Mouse (Mus musculus) R1 (cell line): ENCODE measurements around the gene Spice1.
A peak's percentile ranks its signal among the peaks of the same experiment; 100 is the strongest.

ENCODE experiments used
- DNase-seq: peaks from one replicate; pipeline ENCODE4 v3.0.0-alpha.2; 2018; ENCODE audit warnings: low read depth, low spot score

Gene Spice1

GRCm38 (mm10) chr16:44347071-44347901 is at the start of gene Spice1:
Gene Spice1, plus strand, starts transcription at chr16:44347121.
- peak; percentile 95 for DNase-seq

GRCm38 (mm10) chr16:44299438-44300093 is 47.4 kb upstream of the Spice1 start:
- peak; percentile 82 for DNase-seq

- no peak for DNase-seq
These were observed 44.6 kb upstream of the Spice1 start for GRCm38 (mm10) chr16:44302126-44302892.

- no peak for DNase-seq
These were observed 43.1 kb upstream of the Spice1 start for GRCm38 (mm10) chr16:44303822-44304221.

GRCm38 (mm10) chr16:44305606-44306005 is 41.3 kb upstream of the Spice1 start:
- DNase-seq = no peak

GRCm38 (mm10) chr16:44313422-44313821 is 33.5 kb upstream of the Spice1 start:
- no peak for DNase-seq

GRCm38 (mm10) chr16:44316350-44316749 is 30.6 kb upstream of the Spice1 start:
- no peak for DNase-seq

- no peak for DNase-seq
These were observed 26.7 kb upstream of the Spice1 start for GRCm38 (mm10) chr16:44320232-44320631.

- DNase-seq = no peak
These were observed 18.3 kb upstream of the Spice1 start for GRCm38 (mm10) chr16:44328644-44329043.

GRCm38 (mm10) chr16:44330657-44331056 is 16.3 kb upstream of the Spice1 start:
- peak; percentile 86 for DNase-seq

GRCm38 (mm10) chr16:44331154-44331553 is 15.8 kb upstream of the Spice1 start:
- peak; percentile 75 for DNase-seq

- no peak for DNase-seq
These were observed 15.3 kb upstream of the Spice1 start for GRCm38 (mm10) chr16:44331671-44331994.

GRCm38 (mm10) chr16:44331995-44332860 is 14.7 kb upstream of the Spice1 start:
- DNase-seq = peak; percentile 47

GRCm38 (mm10) chr16:44332861-44333284 is 14.0 kb upstream of the Spice1 start, which contains the start of gene Sidt1:
Gene Sidt1, minus strand, starts transcription at chr16:44333196.
- peak; percentile 36 for DNase-seq

- DNase-seq = no peak
These were observed 9.4 kb upstream of the Spice1 start for GRCm38 (mm10) chr16:44337541-44337940.

- no peak for DNase-seq
These were observed 3.0 kb downstream of the Spice1 start for GRCm38 (mm10) chr16:44349801-44350397.

- no peak for DNase-seq
These were observed 9.4 kb downstream of the Spice1 start for GRCm38 (mm10) chr16:44356291-44356690.

- DNase-seq = peak; percentile 90
These were observed 10.8 kb downstream of the Spice1 start for GRCm38 (mm10) chr16:44357571-44358268.

GRCm38 (mm10) chr16:44361921-44362890 is 15.3 kb downstream of the Spice1 start:
- DNase-seq = peak; percentile 20
